Mouse (Mus musculus) ES-Bruce4 (cell line): ENCODE measurements around the gene Tpcn1.

ENCODE experiments used
- CTCF ChIP-seq: IDR thresholded peaks from one replicate; pipeline ENCODE4 v1.8.1; 2011; ENCODE audit warnings: low read depth, low read length
- POLR2A ChIP-seq: IDR thresholded peaks from one replicate; pipeline ENCODE4 v1.8.1; 2011; ENCODE audit warnings: low read length; ENCODE audit not compliant: insufficient read depth

GRCm38 (mm10) chr5:120536632-120537031 lies 51.8 kb downstream of the Tpcn1 start:
- TF ChIP-seq CTCF (no peak), POLR2A (no peak)
